Mouse (Mus musculus) T-helper 17 cell (primary cell): ENCODE data around the gene Kifc3.
"Not testable (repeated sequence)": the region's sequence is repeated elsewhere in the genome, so short reads cannot be mapped to it uniquely, and the experiment has no call there.

Experiments used
- in situ Hi-C, 2 experiments: fragments of 300-600 bp; cut with MboI, MseI; formaldehyde crosslinking; loops; 1 replicate in 1 of 2; 2 replicates in 1 of 2; pipeline ENCODE4 v1.15.1; 2025; ENCODE audit warnings: high pct_unique_total_duplicates in 2 of 2

The Kifc3 gene

GRCm38 (mm10) chr8:95202649-95203275 is at the start of gene Kifc3:
TSS of gene Kifc3 (minus strand) at chr8:95202812.
- in situ Hi-C loops, result loop anchor here (5.0 to 10.0 kb wide), 2 partner anchors 90 to 258 kb away; no protein-coding TSS in a partner anchor

DNA sequence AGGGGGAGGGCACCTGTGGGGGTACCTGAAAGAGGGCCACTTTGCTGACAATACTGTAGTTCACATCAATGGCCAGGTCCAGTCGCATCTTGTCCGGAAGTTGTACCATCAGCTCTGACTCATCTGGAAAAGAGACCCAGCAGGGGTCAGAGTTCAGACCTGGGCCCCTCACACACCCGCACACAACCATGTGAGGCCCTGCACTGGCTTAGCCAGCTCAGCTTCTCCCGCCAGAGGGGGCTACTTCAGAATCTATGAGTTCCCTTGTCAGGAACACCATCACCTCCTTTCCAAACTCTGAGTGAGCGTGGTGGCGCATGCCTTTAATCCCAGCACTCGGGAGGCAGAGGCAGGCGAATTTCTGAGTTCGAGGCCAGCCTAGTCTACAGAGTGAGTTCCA is 49.4 kb upstream of the Kifc3 start:
- in situ Hi-C loops, result loop anchor here in 1 of 2 experiments (5.0 kb wide), 1 partner anchor 60 kb away; the partner anchor contains the start of gene Tepp

DNA sequence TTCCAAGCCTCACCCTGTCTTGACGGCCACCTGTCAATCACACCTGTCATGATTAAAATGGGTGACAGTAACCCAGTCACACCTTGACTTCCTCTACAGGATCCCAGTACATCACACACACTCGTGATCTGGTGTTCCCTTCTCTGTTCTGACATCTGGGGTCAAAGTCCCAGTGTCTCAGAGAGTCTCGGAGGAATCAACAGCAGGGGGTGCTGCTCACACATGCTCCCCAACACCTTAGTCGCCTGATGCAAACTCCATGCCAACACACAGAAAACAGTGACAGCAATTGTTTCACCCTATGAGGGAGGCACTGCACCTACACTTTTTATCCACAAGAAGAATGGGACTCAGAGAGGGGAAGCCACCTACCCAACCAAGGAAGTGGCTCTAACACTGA is 47.2 kb upstream of the Kifc3 start:
- in situ Hi-C loops, result loop anchor here (5.0 kb wide), 2 partner anchors 62 to 637 kb away; partner anchors contain the start of genes Got2 (in 1 of the 2) and Tepp (in 1 of the 2)

DNA sequence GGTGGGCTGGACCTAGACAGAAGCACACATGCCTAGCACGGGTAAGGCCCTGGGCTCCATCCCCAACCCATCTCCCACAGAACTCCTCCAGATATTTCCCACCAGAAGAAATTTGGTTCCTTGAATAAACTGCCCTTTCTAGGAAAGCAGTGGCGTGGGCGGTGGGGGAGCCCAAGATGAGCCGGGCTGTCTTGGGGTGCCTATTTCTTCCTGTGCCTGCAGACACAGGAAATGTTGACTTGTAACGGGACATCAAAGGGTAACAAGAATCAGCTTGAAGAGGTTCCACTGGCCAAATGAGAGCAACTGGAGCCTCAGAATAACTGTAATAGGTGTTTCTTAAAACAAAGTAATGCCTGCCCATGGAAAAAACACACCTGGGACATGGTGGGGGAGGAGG is 44.7 kb upstream of the Kifc3 start:
- in situ Hi-C loops, result loop anchor here in 1 of 2 experiments (5.0 kb wide), 1 partner anchor 640 kb away; the partner anchor contains the start of gene Got2

- in situ Hi-C loops, result loop anchor here in 1 of 2 experiments (5.0 kb wide), 1 partner anchor 642 kb away; the partner anchor contains the start of gene Got2
Measured at GRCm38 (mm10) chr8:95245180-95245579, 42.6 kb upstream of the Kifc3 start.

- in situ Hi-C loops, result no loop called here
Measured at GRCm38 (mm10) chr8:95243853-95244252, 41.2 kb upstream of the Kifc3 start.

DNA sequence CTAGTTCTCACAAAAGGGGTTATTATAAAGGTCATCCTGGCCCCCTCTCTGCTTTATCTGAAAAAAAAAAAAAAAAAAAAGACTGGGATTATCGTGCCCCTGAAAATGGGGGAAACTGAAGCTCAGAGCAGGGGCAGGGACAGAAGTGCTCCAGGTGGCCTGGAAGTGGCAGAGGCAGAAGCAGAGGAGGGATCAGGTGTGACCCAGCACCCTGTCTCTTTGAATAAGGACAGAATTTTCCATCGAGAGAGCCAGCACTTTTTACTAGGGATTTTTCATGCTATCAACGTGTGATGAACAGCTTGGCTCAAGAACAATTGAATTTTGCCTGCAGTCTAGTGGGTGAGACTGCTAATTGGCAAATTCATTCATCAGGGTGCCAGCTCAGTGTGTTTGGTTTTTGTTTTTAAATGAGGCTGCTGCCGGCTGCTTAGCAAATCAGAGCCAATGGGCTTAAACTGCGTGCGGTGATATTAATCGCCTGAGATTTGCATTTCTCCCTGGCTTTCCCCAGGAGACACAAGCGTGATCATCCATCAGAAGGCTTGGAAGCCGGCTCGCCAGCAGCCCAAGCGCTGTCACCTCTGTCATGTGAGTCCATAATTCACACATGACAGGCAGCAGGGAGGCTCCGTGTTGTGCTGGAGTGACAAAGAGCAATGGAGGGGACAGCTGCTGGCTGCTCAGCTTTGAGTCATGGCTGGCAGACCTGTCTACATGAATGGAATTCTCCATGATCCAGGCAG is 40.4 kb upstream of the Kifc3 start:
- in situ Hi-C loops, result no loop called here

GRCm38 (mm10) chr8:95242099-95242825 is 39.6 kb upstream of the Kifc3 start:
- in situ Hi-C loops, result no loop called here

- in situ Hi-C loops, result no loop called here
Measured at GRCm38 (mm10) chr8:95235683-95236082, 33.1 kb upstream of the Kifc3 start.

DNA sequence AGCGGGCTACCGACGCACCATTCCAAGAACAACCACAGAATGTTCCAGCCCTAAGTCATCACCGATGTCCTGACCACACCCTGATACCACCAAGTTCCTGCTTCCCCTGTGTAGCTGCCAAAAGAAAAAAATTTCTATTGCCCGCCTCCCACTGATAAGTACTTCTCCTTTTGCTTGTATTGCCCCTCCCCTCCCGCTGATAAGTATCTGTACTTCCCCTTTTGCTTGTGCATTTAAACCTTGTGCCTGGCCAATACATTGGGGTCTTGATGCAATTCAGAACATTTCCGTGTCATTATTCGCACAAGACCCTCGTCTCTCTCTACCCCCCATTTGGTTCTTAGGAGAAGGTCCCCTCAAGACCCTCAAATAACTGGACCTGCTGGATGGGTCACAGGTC is 27.5 kb upstream of the Kifc3 start:
- in situ Hi-C loops, result not testable (repeated sequence)

GRCm38 (mm10) chr8:95227151-95227468 is 24.5 kb upstream of the Kifc3 start:
- in situ Hi-C loops, result no loop called here

DNA sequence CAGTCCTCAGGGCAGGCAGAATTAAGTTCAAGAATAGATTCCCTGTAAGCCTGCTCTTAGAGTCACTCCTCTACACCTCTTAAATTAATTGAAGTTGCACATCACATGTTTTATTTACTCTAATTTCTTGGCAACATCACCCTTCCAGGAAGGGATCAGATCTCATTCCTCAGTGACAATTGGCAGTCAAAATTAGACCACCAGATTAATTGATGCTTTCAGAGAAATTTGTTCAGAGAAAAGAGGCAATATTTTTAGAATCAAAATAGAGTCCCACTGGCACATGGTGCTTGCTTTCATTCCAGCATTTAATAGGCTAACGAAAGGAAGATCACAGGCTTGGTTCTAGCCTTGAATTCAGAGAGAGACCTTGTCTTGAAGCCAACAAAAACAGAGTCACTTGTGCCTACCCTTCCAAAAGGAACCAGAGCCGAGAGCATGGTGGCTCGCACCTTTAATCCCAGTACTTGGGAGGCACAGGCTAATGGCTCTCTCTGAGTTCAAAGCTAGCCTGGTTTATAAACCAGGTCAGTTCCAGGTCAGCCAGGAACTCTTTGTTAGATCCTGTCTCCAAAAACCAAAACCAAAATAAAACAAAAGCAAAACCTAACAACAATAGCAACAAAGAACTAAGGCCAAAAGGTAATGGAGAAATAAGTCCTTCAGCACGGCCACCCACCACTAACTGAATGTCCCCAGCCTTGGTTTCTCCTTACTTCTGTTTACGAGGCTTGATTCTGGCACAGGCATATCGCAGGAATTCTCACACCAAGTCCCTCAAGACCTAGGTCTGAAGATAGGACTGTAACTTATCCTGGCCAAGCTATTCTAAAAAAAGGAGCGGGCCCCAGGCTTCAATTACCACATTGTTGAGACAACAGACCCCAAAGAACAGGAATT is 23.9 kb upstream of the Kifc3 start:
- in situ Hi-C loops, result no loop called here

DNA sequence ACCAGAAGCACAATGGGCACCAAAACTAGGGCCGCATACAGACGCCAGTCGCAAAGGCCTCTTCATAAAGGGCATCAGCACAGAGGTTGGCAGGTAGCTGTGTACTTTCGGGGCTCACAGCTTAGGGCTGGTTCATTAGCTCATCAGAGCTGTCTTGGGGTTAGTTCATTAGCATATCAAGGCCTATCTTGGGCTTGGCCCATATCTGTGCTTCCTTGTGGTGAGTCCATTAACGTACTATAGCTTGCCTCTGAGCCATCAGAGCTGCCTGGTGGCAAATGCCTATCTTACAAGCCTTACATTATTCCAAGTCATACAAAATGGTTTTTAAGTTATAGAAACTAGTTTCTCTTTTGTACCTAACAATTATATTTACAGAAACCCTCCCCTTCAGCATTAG is 21.4 kb upstream of the Kifc3 start:
- in situ Hi-C loops, result no loop called here

- in situ Hi-C loops, result no loop called here
Measured at GRCm38 (mm10) chr8:95221045-95221444, 18.4 kb upstream of the Kifc3 start.

- in situ Hi-C loops, result no loop called here
Measured at GRCm38 (mm10) chr8:95220571-95220998, 18.0 kb upstream of the Kifc3 start.

GRCm38 (mm10) chr8:95219623-95220022 is 17.0 kb upstream of the Kifc3 start:
- in situ Hi-C loops, result no loop called here

- in situ Hi-C loops, result no loop called here
Measured at GRCm38 (mm10) chr8:95215709-95216360, 13.2 kb upstream of the Kifc3 start.

GRCm38 (mm10) chr8:95209924-95210323 is 7.3 kb upstream of the Kifc3 start:
- in situ Hi-C loops, result loop anchor here (5.0 to 10.0 kb wide), 2 partner anchors 265 to 268 kb away; no protein-coding TSS in a partner anchor

- in situ Hi-C loops, result loop anchor here (5.0 to 10.0 kb wide), 2 partner anchors 261 to 264 kb away; no protein-coding TSS in a partner anchor
Measured at GRCm38 (mm10) chr8:95205946-95206345, 3.3 kb upstream of the Kifc3 start.

DNA sequence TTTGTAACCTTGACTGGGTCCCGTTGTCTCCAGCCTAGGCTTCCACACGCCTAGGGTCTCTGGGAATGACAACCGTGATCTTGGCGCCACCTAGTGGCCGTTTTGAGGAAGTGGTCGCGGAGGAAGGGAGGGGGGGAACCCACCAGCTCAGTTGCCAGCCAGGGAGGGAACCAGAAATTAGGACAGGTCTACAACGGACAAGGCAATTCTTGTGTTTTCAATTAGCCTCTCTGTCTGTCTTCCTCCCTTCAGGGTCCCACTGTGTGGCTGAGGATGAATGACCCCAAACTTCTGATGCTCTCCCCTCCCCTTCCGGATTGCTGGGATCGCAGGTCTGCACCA is 1.4 kb upstream of the Kifc3 start:
- in situ Hi-C loops, result loop anchor here (5.0 to 10.0 kb wide), 2 partner anchors 92 to 259 kb away; no protein-coding TSS in a partner anchor
